Mouse (Mus musculus) layer of hippocampus, postnatal 25 days (tissue): Measurements from ENCODE around the gene Ahcyl1. TPM values are rescaled to one million over a fixed set of nuclear protein-coding genes. Genes with fewer than 3 reads are reported as not detected.
"Not testable (repeated sequence)": the region's sequence is repeated elsewhere in the genome, so short reads cannot be mapped to it uniquely, and the experiment has no call there.

Source experiments
- DNase-seq, 2 experiments: peaks; one replicate each; pipeline ENCODE4 v3.0.0; 2022; ENCODE audit warnings: mixed read lengths in 2 of 2, low spot score in 1 of 2; ENCODE audit errors: extremely low spot score in 1 of 2
- total RNA-seq, 2 experiments: library from RNA; stranded (reverse); gene quantifications; 2 replicates each; pipeline ENCODE4 v1.2.3; 2021

The Ahcyl1 gene
- total RNA-seq, 2 experiments from 2014 or later = 333 to 340 TPM

GRCm38 (mm10) chr3:107659000-107659399, 37.4 kb downstream of the Ahcyl1 start:
- DNase-seq = no peak

- DNase-seq = no peak
These were observed 39.5 kb downstream of the Ahcyl1 start for GRCm38 (mm10) chr3:107656888-107657287.

- DNase-seq = no peak
These were observed 40.2 kb downstream of the Ahcyl1 start for GRCm38 (mm10) chr3:107656151-107656550.

GRCm38 (mm10) chr3:107655491-107655890, 40.9 kb downstream of the Ahcyl1 start:
- no peak for DNase-seq

GRCm38 (mm10) chr3:107654861-107655260, 41.5 kb downstream of the Ahcyl1 start:
- DNase-seq = no peak

GRCm38 (mm10) chr3:107652968-107653367, 43.4 kb downstream of the Ahcyl1 start:
- DNase-seq = no peak

GRCm38 (mm10) chr3:107650276-107650675, 46.1 kb downstream of the Ahcyl1 start:
- not testable (repeated sequence) for DNase-seq

GRCm38 (mm10) chr3:107646947-107647346, 49.4 kb downstream of the Ahcyl1 start:
- DNase-seq = no peak

- DNase-seq = no peak
These were observed 58.7 kb downstream of the Ahcyl1 start for GRCm38 (mm10) chr3:107637606-107638172.

GRCm38 (mm10) chr3:107636236-107636635, 60.1 kb downstream of the Ahcyl1 start:
- DNase-seq = no peak

GRCm38 (mm10) chr3:107635836-107636235, 60.5 kb downstream of the Ahcyl1 start:
- DNase-seq = no peak

GRCm38 (mm10) chr3:107633906-107634305, 62.5 kb downstream of the Ahcyl1 start:
- no peak for DNase-seq

- no peak for DNase-seq
These were observed 63.6 kb downstream of the Ahcyl1 start for GRCm38 (mm10) chr3:107632786-107633185.

GRCm38 (mm10) chr3:107631523-107631958, 64.8 kb downstream of the Ahcyl1 start, which contains the start of gene Strip1:
Gene Strip1, minus strand, starts transcription at chr3:107631694.
- DNase-seq = peak; percentile 84 to 87

GRCm38 (mm10) chr3:107630682-107631522, 65.5 kb downstream of the Ahcyl1 start, which contains the start of gene Gm10961:
Gene Gm10961, plus strand, starts transcription at chr3:107631322.
- peak in 1 of 2 experiments; percentile 36 for DNase-seq

- no peak for DNase-seq
These were observed 66.9 kb downstream of the Ahcyl1 start for GRCm38 (mm10) chr3:107629411-107629810.

- DNase-seq = peak in 1 of 2 experiments; percentile 42
These were observed 67.8 kb downstream of the Ahcyl1 start for GRCm38 (mm10) chr3:107628551-107628950.

GRCm38 (mm10) chr3:107627641-107628040, 68.7 kb downstream of the Ahcyl1 start:
- DNase-seq = no peak

- no peak for DNase-seq
These were observed 69.6 kb downstream of the Ahcyl1 start for GRCm38 (mm10) chr3:107626751-107627150.

- DNase-seq = no peak
These were observed 70.8 kb downstream of the Ahcyl1 start for GRCm38 (mm10) chr3:107625536-107625935.

- peak in 1 of 2 experiments; percentile 4 for DNase-seq
These were observed 71.9 kb downstream of the Ahcyl1 start for GRCm38 (mm10) chr3:107624424-107624823.
